Mouse (Mus musculus): Measurements from ENCODE around the gene Olfr520.
"Not testable (repeated sequence)": the region's sequence is repeated elsewhere in the genome, so short reads cannot be mapped to it uniquely, and the experiment has no call there.

Olfr520 gene

GRCm38 (mm10) chr7:99729973-99730372, at the start of gene Olfr520:
Gene Olfr520 (plus strand): TSS chr7:99730273.
- no peak for DNase-seq (ENCODE audit: extremely low read depth, low read depth, low spot score)

GRCm38 (mm10) chr7:99680771-99681170, 49.3 kb upstream of the Olfr520 start:
- DNase-seq (ENCODE audit: extremely low read depth, low read depth, low spot score), result peak; percentile 57

- no peak for DNase-seq (ENCODE audit: extremely low read depth, low read depth, low spot score)
These were observed 46.0 kb upstream of the Olfr520 start for GRCm38 (mm10) chr7:99684086-99684485.

- no peak for DNase-seq (ENCODE audit: extremely low read depth, low read depth, low spot score)
These were observed 39.3 kb upstream of the Olfr520 start for GRCm38 (mm10) chr7:99690819-99691218.

GRCm38 (mm10) chr7:99692396-99692795, 37.7 kb upstream of the Olfr520 start:
- no peak for DNase-seq (ENCODE audit: extremely low read depth, low read depth, low spot score)

GRCm38 (mm10) chr7:99693387-99693786, 36.7 kb upstream of the Olfr520 start:
- DNase-seq (ENCODE audit: extremely low read depth, low read depth, low spot score), result no peak

- DNase-seq (ENCODE audit: extremely low read depth, low read depth, low spot score), result no peak
These were observed 36.1 kb upstream of the Olfr520 start for GRCm38 (mm10) chr7:99693976-99694375.

- not testable (repeated sequence) for DNase-seq (ENCODE audit: extremely low read depth, low read depth, low spot score)
These were observed 35.6 kb upstream of the Olfr520 start for GRCm38 (mm10) chr7:99694424-99694823.

GRCm38 (mm10) chr7:99695471-99696057, 34.5 kb upstream of the Olfr520 start:
- DNase-seq (ENCODE audit: extremely low read depth, low read depth, low spot score), result no peak

GRCm38 (mm10) chr7:99698576-99698975, 31.5 kb upstream of the Olfr520 start:
- no peak for DNase-seq (ENCODE audit: extremely low read depth, low read depth, low spot score)

- DNase-seq (ENCODE audit: extremely low read depth, low read depth, low spot score), result no peak
These were observed 31.0 kb upstream of the Olfr520 start for GRCm38 (mm10) chr7:99699106-99699505.

GRCm38 (mm10) chr7:99699709-99700151, 30.3 kb upstream of the Olfr520 start:
- DNase-seq (ENCODE audit: extremely low read depth, low read depth, low spot score), result no peak

- no peak for DNase-seq (ENCODE audit: extremely low read depth, low read depth, low spot score)
These were observed 29.4 kb upstream of the Olfr520 start for GRCm38 (mm10) chr7:99700641-99701040.

- DNase-seq (ENCODE audit: extremely low read depth, low read depth, low spot score), result no peak
These were observed 27.9 kb upstream of the Olfr520 start for GRCm38 (mm10) chr7:99702201-99702600.

- no peak for DNase-seq (ENCODE audit: extremely low read depth, low read depth, low spot score)
These were observed 25.1 kb upstream of the Olfr520 start for GRCm38 (mm10) chr7:99704736-99705519.

GRCm38 (mm10) chr7:99706341-99707037, 23.6 kb upstream of the Olfr520 start:
- DNase-seq (ENCODE audit: extremely low read depth, low read depth, low spot score), result no peak

- DNase-seq (ENCODE audit: extremely low read depth, low read depth, low spot score), result no peak
These were observed 23.0 kb upstream of the Olfr520 start for GRCm38 (mm10) chr7:99707038-99707595.

- DNase-seq (ENCODE audit: extremely low read depth, low read depth, low spot score), result no peak
These were observed 22.4 kb upstream of the Olfr520 start for GRCm38 (mm10) chr7:99707671-99708070.

- DNase-seq (ENCODE audit: extremely low read depth, low read depth, low spot score), result no peak
These were observed 21.8 kb upstream of the Olfr520 start for GRCm38 (mm10) chr7:99708301-99708721.

- no peak for DNase-seq (ENCODE audit: extremely low read depth, low read depth, low spot score)
These were observed 21.3 kb upstream of the Olfr520 start for GRCm38 (mm10) chr7:99708750-99709149.

- no peak for DNase-seq (ENCODE audit: extremely low read depth, low read depth, low spot score)
These were observed 20.1 kb upstream of the Olfr520 start for GRCm38 (mm10) chr7:99709992-99710391.
